Mouse (Mus musculus): ENCODE results near the gene Scarf2. TPM values are rescaled to one million over a fixed set of nuclear protein-coding genes. Genes with fewer than 3 reads are reported as not detected.

Scarf2 gene
- total RNA-seq, 2 experiments from 2014 or later = 1.1 TPM; not detected in 1

DNA sequence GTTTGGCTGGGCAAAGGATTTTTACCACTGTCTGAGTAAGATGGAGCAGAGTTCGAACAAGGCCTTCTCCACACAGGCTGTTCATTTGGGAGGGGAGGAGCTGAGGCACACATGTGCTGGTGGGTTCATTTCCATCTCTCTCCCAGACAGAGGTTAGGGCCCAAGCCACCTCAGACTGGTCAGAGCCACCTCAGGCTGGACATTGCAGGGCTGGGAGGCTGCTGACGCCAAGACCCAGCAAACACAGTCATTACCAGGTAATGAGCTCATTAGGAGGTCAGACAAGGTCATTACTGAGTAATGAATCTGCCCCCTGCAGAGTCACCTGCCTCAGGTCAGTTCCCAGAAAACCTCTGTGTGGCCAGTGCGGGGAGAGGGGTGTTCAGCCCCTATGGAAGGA is 31.8 kb downstream of the Scarf2 start:
- no peak for ATAC-seq (replicated peaks; ENCODE audit: poor library complexity, severe bottlenecking)

DNA sequence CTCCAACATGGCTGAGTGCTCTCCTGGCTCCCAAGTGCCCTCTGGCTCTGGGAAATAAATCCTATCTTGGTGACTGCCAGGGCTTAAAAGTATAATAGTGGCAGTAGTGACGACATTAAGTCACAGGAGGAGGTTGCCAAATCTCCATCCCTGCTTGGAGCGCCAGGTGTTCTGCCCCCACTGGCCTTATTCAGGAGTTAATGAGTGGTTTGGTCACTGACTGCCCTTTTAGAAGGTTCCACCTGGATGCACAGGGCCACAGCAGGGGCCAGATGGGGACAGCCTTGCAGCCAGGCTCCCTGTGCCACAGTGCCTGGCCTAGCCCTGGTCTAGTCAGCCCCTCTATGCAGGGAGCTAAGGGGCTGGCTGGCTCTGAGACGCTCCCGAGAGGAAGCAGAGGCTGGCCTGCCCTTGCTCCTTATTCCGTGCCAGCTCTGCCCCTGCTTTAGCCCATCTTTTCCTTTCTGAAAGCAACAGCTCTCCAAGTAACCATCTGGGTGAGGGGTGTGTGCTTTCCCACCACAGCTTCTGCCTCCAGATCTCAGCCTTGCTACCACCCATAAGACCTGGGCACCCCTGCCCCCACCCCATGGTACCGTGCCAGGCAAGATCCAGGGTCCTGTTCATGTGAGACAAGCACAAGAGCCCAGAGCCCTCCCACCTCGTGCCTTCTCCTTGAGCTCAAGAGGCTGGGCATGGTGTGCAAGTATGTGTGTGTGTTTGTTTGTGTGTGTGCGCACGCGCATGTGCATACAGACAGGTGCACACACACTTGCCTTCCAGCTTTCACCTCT is 33.5 kb downstream of the Scarf2 start:
- no peak for ATAC-seq (replicated peaks; ENCODE audit: poor library complexity, severe bottlenecking)

DNA sequence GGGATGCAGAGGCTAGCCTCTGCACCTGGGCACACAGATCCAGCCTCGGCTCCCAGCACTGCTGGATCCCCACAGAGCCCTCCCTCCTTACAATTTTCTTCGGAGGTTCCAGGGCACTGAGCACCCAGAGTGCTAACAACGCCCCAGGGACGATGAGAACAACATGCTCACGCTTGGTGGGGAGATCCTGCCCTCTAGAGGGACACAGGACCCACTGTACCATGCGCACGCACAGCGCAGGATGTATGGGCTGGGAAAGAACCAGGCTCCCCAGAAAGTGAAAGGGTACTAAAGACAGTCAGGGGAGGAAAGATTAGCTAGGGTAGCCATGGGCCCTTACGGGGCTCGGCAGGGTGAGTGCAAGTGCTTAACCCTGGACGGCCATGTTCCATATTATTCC is 34.7 kb downstream of the Scarf2 start:
- ATAC-seq (replicated peaks; ENCODE audit: poor library complexity, severe bottlenecking) = peak; percentile 32; the same call in 1 of the 2 replicates

DNA sequence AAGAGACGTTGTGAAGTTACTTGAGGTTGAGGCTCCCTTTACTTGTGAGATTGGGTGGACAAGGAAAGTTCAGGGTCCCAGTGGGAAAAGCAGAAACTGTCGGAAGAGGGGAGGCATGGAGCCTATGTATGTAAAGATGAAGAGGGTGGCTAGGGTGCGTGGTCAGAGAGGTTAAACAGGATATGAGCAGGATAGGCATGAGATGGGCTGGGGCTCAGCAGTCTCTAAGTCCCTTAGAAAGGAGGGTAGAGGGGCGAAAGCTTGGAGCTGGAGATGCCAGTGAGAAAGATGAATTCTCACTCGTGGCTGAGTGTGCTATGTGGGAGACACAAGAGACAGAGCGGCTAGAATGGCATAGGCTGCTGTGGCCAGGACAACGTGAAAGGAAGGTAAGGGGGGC is 35.7 kb downstream of the Scarf2 start, which contains the start of gene B830017H08Rik:
Gene B830017H08Rik (plus strand): TSS at position 301 of the 400 bp plus-strand sequence.
- ATAC-seq (replicated peaks; ENCODE audit: poor library complexity, severe bottlenecking) = no peak

- no peak for ATAC-seq (replicated peaks; ENCODE audit: poor library complexity, severe bottlenecking)
Measured at GRCm38 (mm10) chr16:17833321-17833680, 36.2 kb downstream of the Scarf2 start.

- ATAC-seq (replicated peaks; ENCODE audit: poor library complexity, severe bottlenecking) = no peak; the same call in 1 of the 2 replicates
Measured at GRCm38 (mm10) chr16:17833681-17834399, 36.8 kb downstream of the Scarf2 start.

DNA sequence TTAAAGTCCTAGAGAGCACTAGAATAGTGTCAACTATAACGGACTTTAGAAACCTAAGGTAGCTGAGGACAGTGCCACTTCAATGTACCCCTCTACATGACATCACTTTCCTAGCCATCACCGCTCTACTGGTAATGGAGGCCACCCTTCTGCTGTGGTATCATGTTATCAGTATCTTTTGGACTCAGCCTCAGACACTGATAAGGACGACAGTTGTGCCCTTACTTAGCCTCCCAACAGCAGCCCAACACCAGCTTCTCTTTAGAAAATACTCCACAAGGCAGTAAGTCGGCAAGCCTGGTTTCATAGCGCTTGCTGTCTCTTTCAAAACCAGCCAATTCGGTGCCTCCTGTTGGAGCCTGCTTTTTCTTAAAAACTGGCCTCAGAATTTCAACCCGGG is 37.5 kb downstream of the Scarf2 start:
- ATAC-seq (replicated peaks; ENCODE audit: poor library complexity, severe bottlenecking) = no peak

DNA sequence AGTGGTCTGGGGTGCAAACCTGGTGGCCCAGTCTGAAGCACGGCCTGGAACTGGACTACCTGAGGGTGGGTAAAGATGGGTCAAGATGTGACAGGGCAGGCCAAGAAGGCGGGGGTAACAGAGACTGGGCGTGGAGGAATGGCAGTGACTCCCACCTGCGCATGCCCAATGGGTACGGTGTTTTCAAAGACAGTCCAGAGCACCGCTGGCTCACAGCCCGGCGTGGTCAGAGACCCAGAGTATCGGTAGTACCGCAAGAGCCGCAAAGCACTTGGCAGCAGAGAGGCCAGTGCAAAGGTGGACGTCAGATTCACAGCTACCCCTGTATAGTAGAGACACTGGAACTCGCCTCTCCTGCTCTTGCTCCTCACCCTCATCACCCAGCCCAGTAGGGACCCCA is 38.4 kb downstream of the Scarf2 start:
- ATAC-seq (replicated peaks; ENCODE audit: poor library complexity, severe bottlenecking) = no peak

DNA sequence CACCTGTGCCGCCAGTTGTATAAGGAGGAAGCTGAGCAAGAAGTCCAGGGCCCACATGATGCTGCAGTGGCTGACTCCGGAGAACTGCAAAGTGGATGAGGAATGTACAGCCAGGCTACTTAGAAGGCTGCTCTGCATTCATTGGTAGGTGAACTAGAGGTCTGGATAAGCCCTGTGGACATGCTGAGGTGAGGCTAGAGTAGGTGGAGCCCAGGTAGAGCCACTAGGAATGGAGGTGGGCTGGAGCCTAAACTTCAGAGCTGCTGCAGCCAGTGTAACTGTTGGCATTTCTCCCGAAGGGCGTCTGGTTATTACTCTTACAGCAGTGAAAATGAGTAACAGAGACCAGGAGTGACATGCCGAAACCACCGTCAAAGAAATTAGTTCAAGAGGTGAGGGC is 41.0 kb downstream of the Scarf2 start, which contains the start of gene Car15:
Gene Car15 (minus strand): TSS at position 314 of the 400 bp plus-strand sequence.
- ATAC-seq (replicated peaks; ENCODE audit: poor library complexity, severe bottlenecking) = no peak

- ATAC-seq (replicated peaks; ENCODE audit: poor library complexity, severe bottlenecking) = no peak
Measured at GRCm38 (mm10) chr16:17839976-17840375, 42.9 kb downstream of the Scarf2 start.

- no peak for ATAC-seq (replicated peaks; ENCODE audit: poor library complexity, severe bottlenecking)
Measured at GRCm38 (mm10) chr16:17842437-17842836, 45.4 kb downstream of the Scarf2 start.

GRCm38 (mm10) chr16:17843701-17844365 is 46.8 kb downstream of the Scarf2 start:
- no peak for ATAC-seq (replicated peaks; ENCODE audit: poor library complexity, severe bottlenecking)

GRCm38 (mm10) chr16:17848431-17848830 is 51.3 kb downstream of the Scarf2 start:
- ATAC-seq (replicated peaks; ENCODE audit: poor library complexity, severe bottlenecking) = no peak

- ATAC-seq (replicated peaks; ENCODE audit: poor library complexity, severe bottlenecking) = 0 out of 2 replicates have a peak, but pooled peaks have one; percentile 50
Measured at GRCm38 (mm10) chr16:17848928-17849327, 51.8 kb downstream of the Scarf2 start.

- no peak for ATAC-seq (replicated peaks; ENCODE audit: poor library complexity, severe bottlenecking)
Measured at GRCm38 (mm10) chr16:17849486-17849885, 52.4 kb downstream of the Scarf2 start.

DNA sequence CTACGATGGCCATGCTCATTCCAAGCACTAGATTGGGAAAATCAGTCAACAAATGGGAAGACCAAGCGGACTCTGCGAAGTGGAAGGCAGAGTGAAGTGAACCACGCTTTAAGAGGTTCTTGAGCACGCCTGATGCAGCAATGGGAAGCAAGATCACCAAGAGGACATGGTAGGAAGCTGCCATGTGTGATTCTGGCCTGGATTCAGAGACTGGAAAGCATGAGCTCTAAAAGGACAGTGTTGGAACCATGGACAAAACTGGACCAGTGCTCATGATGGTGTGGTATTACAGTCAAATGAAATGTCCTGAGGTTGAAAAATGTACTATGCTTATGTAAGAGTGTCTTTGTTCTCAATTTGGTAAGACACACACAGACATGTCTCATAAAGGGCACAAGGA is 54.2 kb downstream of the Scarf2 start:
- ATAC-seq (replicated peaks; ENCODE audit: poor library complexity, severe bottlenecking) = no peak

DNA sequence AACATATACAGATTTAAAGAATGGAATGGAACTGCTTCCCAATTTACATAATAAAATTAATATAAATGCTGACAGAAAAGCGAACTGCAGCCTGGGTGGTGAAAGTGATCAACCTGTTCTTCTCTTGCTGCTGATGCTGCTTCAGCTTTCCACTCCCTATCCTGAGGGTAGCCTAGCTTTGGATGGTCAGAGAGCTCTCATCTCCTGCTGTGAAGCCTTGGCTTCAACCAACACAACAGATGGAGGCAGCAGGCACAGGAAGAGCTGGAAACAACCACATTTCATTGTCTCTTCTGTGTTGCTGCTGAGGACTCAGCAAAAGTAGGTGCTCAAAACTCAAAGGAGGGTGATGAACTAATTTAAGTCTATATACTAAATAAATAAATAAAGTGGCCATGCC is 54.8 kb downstream of the Scarf2 start:
- no peak for ATAC-seq (replicated peaks; ENCODE audit: poor library complexity, severe bottlenecking)

- no peak for ATAC-seq (replicated peaks; ENCODE audit: poor library complexity, severe bottlenecking)
Measured at GRCm38 (mm10) chr16:17853263-17853662, 56.2 kb downstream of the Scarf2 start.

- ATAC-seq (replicated peaks; ENCODE audit: poor library complexity, severe bottlenecking) = no peak
Measured at GRCm38 (mm10) chr16:17857157-17857556, 60.1 kb downstream of the Scarf2 start.
